Comparison of ENCODE assay signal across 21 mouse cellular contexts in genomic region chr5:96142351-96142750, GRCm38 (mm10). TPM values are rescaled to one million over a fixed set of nuclear protein-coding genes. Genes with fewer than 3 reads are reported as not detected.
DNase-seq lines count a peak whose midpoint lies in the region; ATAC-seq and TF ChIP-seq lines count a peak whose summit lies in the region.
"Had no signal": no experiment of that assay in that cellular context is flagged by ENCODE, and none has a peak within 500 bp of the region (broad histone marks: within the 10 kb centered on the region; RNA-seq: fewer than 3 reads in every experiment).

No protein-coding gene starts in this region.

- no peak for TF ChIP-seq RAD21 in MEL (IDR thresholded peaks at IDR 0.05; ENCODE audit: low read depth, low read length)

- H3K9me3 ChIP-seq in lung, embryonic 14.5 days (ENCODE audit: low read depth, low read length): no peaks in the 10 kb centered on the region
- H3K9me3 ChIP-seq in MEL (replicated peaks; ENCODE audit: insufficient read depth, low read length): no peaks in the 10 kb centered on the region
- H3K9me3 ChIP-seq: embryonic facial prominence, embryonic 10.5 days; embryonic facial prominence, embryonic 12.5 days; forebrain, embryonic 13.5 days; forebrain, embryonic 15.5 days; G1E had no signal

- no peak for TF ChIP-seq POLR2A in lung, adult 2 months (IDR thresholded peaks at IDR 0.05; ENCODE audit: borderline replicate concordance, extremely low read depth, low read depth, low read length)
- no peak for TF ChIP-seq POLR2A in MEL (IDR thresholded peaks at IDR 0.05; ENCODE audit: control insufficient read depth in 1 of 2, insufficient read depth in 1 of 2, low read depth in 1 of 2, low read length in 2 of 2, poor library complexity in 1 of 2)

- WGBS in lung, embryonic 14.5 days: 64% methylated on average over 2 of the region's 2 CpGs
- 43% methylated on average over 2 of the region's 2 CpGs for WGBS in lung, adult 2 months

- H3K36me3 ChIP-seq in lung, embryonic 14.5 days (ENCODE audit: insufficient read depth): no peaks in the 10 kb centered on the region
- H3K36me3 ChIP-seq in MEL (ENCODE audit: control insufficient read depth in 1 of 2, insufficient read depth in 2 of 2, low read length in 2 of 2): peaks cover 0 to 19% of the 10 kb centered on the region in 2 experiments; a peak in 2 of 4 replicates
- H3K36me3 ChIP-seq: embryonic facial prominence, embryonic 10.5 days; embryonic facial prominence, embryonic 12.5 days; forebrain, embryonic 15.5 days had no signal

- no peak for ATAC-seq in lung, embryonic 14.5 days (ENCODE audit: insufficient read depth)
- peak; percentile 42 for ATAC-seq in activated CD4-positive, CD25-positive, alpha-beta regulatory T cell, adult 4 months
- ATAC-seq: forebrain, embryonic 13.5 days; forebrain, embryonic 15.5 days; forebrain, postnatal 0 days had no signal

- peaks cover 33% of the 10 kb centered on the region for H3K79me2 ChIP-seq in MEL (ENCODE audit: control insufficient read depth, insufficient read depth, low read length, poor library complexity)

- H3K27ac ChIP-seq in lung, embryonic 14.5 days (ENCODE audit: low read depth): no peak overlapping the region
- no peak overlapping the region for H3K27ac ChIP-seq in MEL (ENCODE audit: control insufficient read depth, low read depth, low read length)
- H3K27ac ChIP-seq: embryonic facial prominence, embryonic 10.5 days; embryonic facial prominence, embryonic 12.5 days; forebrain, embryonic 13.5 days; forebrain, embryonic 15.5 days had no signal

- no peak for TF ChIP-seq EP300 in MEL (IDR thresholded peaks at IDR 0.05; ENCODE audit: low read depth in 1 of 2, low read length in 2 of 2)

- H3K4me2 ChIP-seq in lung, embryonic 14.5 days: no peak overlapping the region
- H3K4me2 ChIP-seq: embryonic facial prominence, embryonic 12.5 days; forebrain, embryonic 13.5 days; forebrain, embryonic 15.5 days had no signal

- no peak overlapping the region for H3K4me3 ChIP-seq in lung, embryonic 14.5 days (ENCODE audit: low read depth, low read length)
- no peak overlapping the region for H3K4me3 ChIP-seq in lung, adult 2 months (replicated peaks; ENCODE audit: extremely low read depth, low read depth, low read length)
- no peak overlapping the region for H3K4me3 ChIP-seq in MEL (ENCODE audit: control insufficient read depth in 1 of 2, insufficient read depth in 1 of 2, low read depth in 2 of 2, low read length in 2 of 2)
- H3K4me3 ChIP-seq: embryonic facial prominence, embryonic 10.5 days; embryonic facial prominence, embryonic 12.5 days; forebrain, embryonic 13.5 days; forebrain, embryonic 15.5 days had no signal

- H3K4me1 ChIP-seq in lung, embryonic 14.5 days (ENCODE audit: insufficient read depth): 0 out of 2 replicates have a peak, but pooled peaks cover 8% of the 10 kb centered on the region
- H3K4me1 ChIP-seq in lung, adult 2 months (ENCODE audit: control insufficient read depth, insufficient read depth, low read length): peaks cover 9% of the 10 kb centered on the region
- H3K4me1 ChIP-seq in MEL (ENCODE audit: control insufficient read depth in 1 of 2, insufficient read depth in 2 of 2, low read length in 2 of 2): peaks cover 2 to 8% of the 10 kb centered on the region in 2 experiments; a peak in 3 of 4 replicates
- H3K4me1 ChIP-seq: embryonic facial prominence, embryonic 10.5 days; embryonic facial prominence, embryonic 12.5 days; forebrain, embryonic 13.5 days; forebrain, embryonic 15.5 days had no signal

- H3K27me3 ChIP-seq in lung, embryonic 14.5 days (ENCODE audit: insufficient read depth, low read length): no peaks in the 10 kb centered on the region
- H3K27me3 ChIP-seq in MEL (ENCODE audit: control insufficient read depth in 1 of 2, insufficient read depth in 2 of 2, low read length in 2 of 2): no peaks in the 10 kb centered on the region
- H3K27me3 ChIP-seq: CH12.LX; embryonic facial prominence, embryonic 12.5 days; forebrain, embryonic 13.5 days; forebrain, embryonic 15.5 days had no signal

- DNase-seq in lung, embryonic 14.5 days: peak; percentile 9
- no peak for DNase-seq in lung, adult 2 months
- DNase-seq in MEL (ENCODE audit: low read depth, low spot score): no peak
- no peak for DNase-seq in ovary, adult 18-20 months (ENCODE audit: low spot score)
- no peak for DNase-seq in cerebellum, postnatal 25 days
- DNase-seq in left cerebral cortex, adult 8-10 months (ENCODE audit: low spot score in 2 of 2): no peak
- DNase-seq: adrenal gland, adult 8-10 months; adrenal gland, postnatal 14 days; cerebellum, adult 11 months; cerebellum, adult 18-20 months; cerebellum, adult 8-10 months; cerebellum, adult 9-11 months; cerebellum, postnatal 14 days; forebrain, postnatal 0 days had no signal

- TF ChIP-seq CTCF in lung, embryonic 14.5 days (IDR thresholded peaks at IDR 0.05; ENCODE audit: low read depth): no peak
- TF ChIP-seq CTCF in lung, adult 2 months (IDR thresholded peaks at IDR 0.05; ENCODE audit: insufficient read depth, low read length): no peak
- TF ChIP-seq CTCF in MEL (IDR thresholded peaks at IDR 0.05 in 2 of 3, conservative IDR thresholded peaks at IDR 0.05 in 1 of 3; ENCODE audit: control insufficient read depth in 1 of 3, insufficient read depth in 1 of 3, low read depth in 2 of 3, low read length in 3 of 3, poor library complexity in 1 of 3, severe bottlenecking in 1 of 3): no peak

- H3K9ac ChIP-seq in lung, embryonic 14.5 days: no peak overlapping the region
- no peak overlapping the region for H3K9ac ChIP-seq in MEL (ENCODE audit: control insufficient read depth, low read depth, low read length, poor library complexity, severe bottlenecking)
- H3K9ac ChIP-seq: embryonic facial prominence, embryonic 12.5 days; forebrain, embryonic 13.5 days; forebrain, embryonic 15.5 days; forebrain, postnatal 0 days had no signal

TF ChIP-seq in MEL, 35 proteins besides CTCF, POLR2A, EP300 and RAD21:
- TF ChIP-seq MAX (IDR thresholded peaks at IDR 0.05; ENCODE audit: low read length): no peak
- peak; percentile 70 for TF ChIP-seq RCOR1 (IDR thresholded peaks at IDR 0.05; ENCODE audit: low read depth, low read length)

RNA-seq across cellular contexts. Expression of gene Cnot6l, which starts 21.6 kb away (rescaled TPM):
- 27.4 and 31.7 TPM in 2 replicates for polyA plus RNA-seq in lung, embryonic 14.5 days (2014; fragmentation: Nextera tagmentation; extraction: Ambion mirVana)
- 5.2 and 8.2 TPM in 2 replicates for polyA plus RNA-seq in lung, adult 2 months (2012; rRNA removed)
- total RNA-seq in MEL (2012; rRNA removed): 10.2 and 13.2 TPM in 2 replicates
- polyA plus RNA-seq in MEL (2012; ENCODE audit: insufficient read depth in 1 of 2, insufficient read length in 2 of 2, low read depth in 1 of 2, low replicate concordance in 2 of 2, missing spikeins in 1 of 2): 10 to 100 TPM in 1 of 2 experiments, not detected in 1; 21.2 TPM
- 10 to 100 TPM; 77.2 to 84.4 TPM for polyA plus RNA-seq in activated CD4-positive, CD25-positive, alpha-beta regulatory T cell, adult 4 months (2017; shearing (Covaris generic))
- total RNA-seq in left cerebral cortex, adult 8-10 months (2022): 10 to 100 TPM; 69.8 to 80.3 (median 75.0) TPM
